Mouse (Mus musculus): Measurements from ENCODE around the gene Hdhd3. TPM values are rescaled to one million over a fixed set of nuclear protein-coding genes. Genes with fewer than 3 reads are reported as not detected.

The Hdhd3 gene
- total RNA-seq (2021): 16.2 and 22.7 TPM in 2 replicates
- long read RNA-seq, experiment 1, transcript Hdhd3-201 (2 exons, 1,205 nt): major isoform, 34 of 36 reads
- long read RNA-seq, experiment 1, partial matches to known transcripts: 0 of 36 reads
- long read RNA-seq, experiment 1, other reads (novel, unspliced or antisense): 2 of 36 reads
- long read RNA-seq, experiment 2, transcript Hdhd3-201 (2 exons, 1,205 nt): major isoform, 30 of 34 reads
- long read RNA-seq, experiment 2, partial matches to known transcripts: 0 of 34 reads
- long read RNA-seq, experiment 2, other reads (novel, unspliced or antisense): 4 of 34 reads

GRCm38 (mm10) chr4:62503374-62503970 is at the start of gene Hdhd3:
TSS of gene Hdhd3 (minus strand) at chr4:62503467.
- no peak for DNase-seq

GRCm38 (mm10) chr4:62551966-62552365 is 48.7 kb upstream of the Hdhd3 start:
- no peak for DNase-seq

- no peak for DNase-seq
Observed at GRCm38 (mm10) chr4:62544801-62545200, 41.5 kb upstream of the Hdhd3 start.

- no peak for DNase-seq
Observed at GRCm38 (mm10) chr4:62543782-62544181, 40.5 kb upstream of the Hdhd3 start.

- no peak for DNase-seq
Observed at GRCm38 (mm10) chr4:62541802-62542201, 38.5 kb upstream of the Hdhd3 start.

- DNase-seq: no peak
Observed at GRCm38 (mm10) chr4:62533729-62534128, 30.5 kb upstream of the Hdhd3 start.

GRCm38 (mm10) chr4:62527655-62528054 is 24.4 kb upstream of the Hdhd3 start:
- no peak for DNase-seq

- no peak for DNase-seq
Observed at GRCm38 (mm10) chr4:62526256-62526655, 23.0 kb upstream of the Hdhd3 start.

- DNase-seq: no peak
Observed at GRCm38 (mm10) chr4:62525489-62525811, 22.2 kb upstream of the Hdhd3 start.

GRCm38 (mm10) chr4:62524651-62525488 is 21.6 kb upstream of the Hdhd3 start, which contains the start of the genes Pole3 and 4933430I17Rik:
TSS of gene Pole3 (minus strand) at chr4:62525068.
TSS of gene 4933430I17Rik (plus strand) at chr4:62525369.
- DNase-seq: peak; percentile 98

GRCm38 (mm10) chr4:62520892-62521400 is 17.7 kb upstream of the Hdhd3 start:
- DNase-seq: no peak

GRCm38 (mm10) chr4:62519849-62520233 is 16.6 kb upstream of the Hdhd3 start, which contains the start of gene Alad:
TSS of gene Alad (minus strand) at chr4:62519918.
- DNase-seq: peak; percentile 96

GRCm38 (mm10) chr4:62519122-62519848 is 16.0 kb upstream of the Hdhd3 start:
- DNase-seq: no peak

- DNase-seq: peak; percentile 72
Observed at GRCm38 (mm10) chr4:62518416-62519121, 15.3 kb upstream of the Hdhd3 start.

- no peak for DNase-seq
Observed at GRCm38 (mm10) chr4:62517538-62518415, 14.5 kb upstream of the Hdhd3 start.

- no peak for DNase-seq
Observed at GRCm38 (mm10) chr4:62517046-62517445, 13.8 kb upstream of the Hdhd3 start.

GRCm38 (mm10) chr4:62516579-62516978 is 13.3 kb upstream of the Hdhd3 start:
- DNase-seq: no peak

GRCm38 (mm10) chr4:62516079-62516478 is 12.8 kb upstream of the Hdhd3 start:
- DNase-seq: peak; percentile 74

GRCm38 (mm10) chr4:62515490-62515889 is 12.2 kb upstream of the Hdhd3 start:
- DNase-seq: no peak

GRCm38 (mm10) chr4:62514995-62515394 is 11.7 kb upstream of the Hdhd3 start:
- no peak for DNase-seq

All from adrenal gland, postnatal 14 days (tissue).